Comparison of ENCODE assay signal across 8 mouse cellular contexts in genomic region chr5:9111759-9112158, GRCm38 (mm10). TPM values are rescaled to one million over a fixed set of nuclear protein-coding genes. Genes with fewer than 3 reads are reported as not detected.
DNase-seq lines count a peak whose midpoint lies in the region; ATAC-seq and TF ChIP-seq lines count a peak whose summit lies in the region.

No protein-coding gene starts in this region.

- intact Hi-C loops in left cerebral cortex, adult 2 months (cut with DNase I), result loop anchor here (1.0 to 5.0 kb wide), 2 partner anchors 38 to 174 kb away; no protein-coding TSS in a partner anchor

- peak; percentile 81 for TF ChIP-seq CTCF in left cerebral cortex, adult 2 months (IDR thresholded peaks at IDR 0.05)

- ATAC-seq in cerebellum, adult (ENCODE audit: insufficient number of reproducible peaks, low FRiP score, low TSS enrichment), result peak; percentile 63; the same call in 1 of the 2 replicates
- peak; percentile 57; the same call in 1 of the 2 replicates for ATAC-seq in erythroid progenitor cell, adult 5-6 weeks (replicated peaks; ENCODE audit: low FRiP score, poor library complexity, severe bottlenecking)
- peak; percentile 77 for ATAC-seq in hindbrain, embryonic 12.5 days (ENCODE audit: low FRiP score)
- ATAC-seq in megakaryocyte progenitor cell, adult 5-6 weeks (replicated peaks; ENCODE audit: poor library complexity), result peak; percentile 73

- WGBS in hindbrain, embryonic 12.5 days, result 26% methylated on average over 5 of the region's 5 CpGs

- no peaks in the 10 kb centered on the region for H3K9me3 ChIP-seq in hindbrain, embryonic 12.5 days (replicated peaks)

- no peak overlapping the region for H3K4me2 ChIP-seq in hindbrain, embryonic 12.5 days (replicated peaks)

- no peak overlapping the region for H3K27ac ChIP-seq in hindbrain, embryonic 12.5 days
- H3K27ac ChIP-seq in left cerebral cortex, adult 2 months, result no peak overlapping the region

- no peak overlapping the region for H3K9ac ChIP-seq in hindbrain, embryonic 12.5 days

- DNase-seq in cerebellum, adult 11-12 months, result no peak
- peak; percentile 76 for DNase-seq in adrenal gland, postnatal 14 days
- peak; percentile 41 to 54 for DNase-seq in left cerebral cortex, adult 2 months (ENCODE audit: extremely low spot score in 1 of 2, low spot score in 2 of 2)
- DNase-seq in skeletal muscle tissue, adult 2 months (ENCODE audit: low read depth, low spot score), result peak; percentile 41

- no peak overlapping the region for H3K4me3 ChIP-seq in hindbrain, embryonic 12.5 days
- no peak overlapping the region for H3K4me3 ChIP-seq in left cerebral cortex, adult 2 months

- 0 out of 2 replicates have a peak, but pooled peaks cover 6% of the 10 kb centered on the region for H3K4me1 ChIP-seq in hindbrain, embryonic 12.5 days

- no peaks in the 10 kb centered on the region for H3K36me3 ChIP-seq in hindbrain, embryonic 12.5 days

- no peaks in the 10 kb centered on the region for H3K27me3 ChIP-seq in hindbrain, embryonic 12.5 days

RNA-seq across cellular contexts. Expression of gene Tmem243, which starts 11.3 kb away (rescaled TPM):
- 29.6 and 30.7 TPM in 2 replicates for total RNA-seq in adrenal gland, postnatal 14 days (2021)
- total RNA-seq in erythroid progenitor cell, adult 5-6 weeks (2015; ENCODE audit: low replicate concordance), result 16.9 and 19.7 TPM in 2 replicates
- 3.2 and 4.1 TPM in 2 replicates for total RNA-seq in erythroid progenitor cell, adult 5-6 weeks (2017; ENCODE audit: low replicate concordance)
- polyA plus RNA-seq in hindbrain, embryonic 12.5 days (2016; fragmentation: Nextera tagmentation; extraction: Ambion mirVana), result 18.6 and 22.0 TPM in 2 replicates
- total RNA-seq in left cerebral cortex, adult 2 months (2021), result 10 to 100 TPM; 11.3 to 11.5 TPM
- total RNA-seq in megakaryocyte progenitor cell, adult 5-6 weeks (2015), result 30.1 and 30.4 TPM in 2 replicates
- 18.3 and 19.9 TPM in 2 replicates for total RNA-seq in megakaryocyte progenitor cell, adult 5-6 weeks (2017)

RNA-seq across cellular contexts. Expression of gene Dmtf1, which starts 49.8 kb away (rescaled TPM):
- total RNA-seq in adrenal gland, postnatal 14 days (2021), result 28.2 and 28.3 TPM in 2 replicates
- 32.8 and 39.0 TPM in 2 replicates for total RNA-seq in erythroid progenitor cell, adult 5-6 weeks (2015; ENCODE audit: low replicate concordance)
- total RNA-seq in erythroid progenitor cell, adult 5-6 weeks (2017; ENCODE audit: low replicate concordance), result 27.2 and 47.4 TPM in 2 replicates
- polyA plus RNA-seq in hindbrain, embryonic 12.5 days (2016; fragmentation: Nextera tagmentation; extraction: Ambion mirVana), result 71.0 and 79.5 TPM in 2 replicates
- 10 to 100 TPM; 57.2 to 60.4 TPM for total RNA-seq in left cerebral cortex, adult 2 months (2021)
- total RNA-seq in megakaryocyte progenitor cell, adult 5-6 weeks (2015), result 32.9 and 36.9 TPM in 2 replicates
- 32.8 and 41.9 TPM in 2 replicates for total RNA-seq in megakaryocyte progenitor cell, adult 5-6 weeks (2017)
